Mouse (Mus musculus) adrenal gland, postnatal 0 days (tissue): ENCODE measurements around the gene Uhrf1bp1l. TPM values are rescaled to one million over a fixed set of nuclear protein-coding genes. Genes with fewer than 3 reads are reported as not detected.

ENCODE experiments used
- polyA plus RNA-seq: library from polyadenylated mRNA; unstranded; fragments of >200 nt; fragmentation: Nextera tagmentation; extraction: Ambion mirVana; gene quantifications from 2 replicates; pipeline ENCODE4 v1.2.1, GENCODE M21; 2015

Uhrf1bp1l gene
- polyA plus RNA-seq = 17.5 and 30.6 TPM in 2 replicates

DNA sequence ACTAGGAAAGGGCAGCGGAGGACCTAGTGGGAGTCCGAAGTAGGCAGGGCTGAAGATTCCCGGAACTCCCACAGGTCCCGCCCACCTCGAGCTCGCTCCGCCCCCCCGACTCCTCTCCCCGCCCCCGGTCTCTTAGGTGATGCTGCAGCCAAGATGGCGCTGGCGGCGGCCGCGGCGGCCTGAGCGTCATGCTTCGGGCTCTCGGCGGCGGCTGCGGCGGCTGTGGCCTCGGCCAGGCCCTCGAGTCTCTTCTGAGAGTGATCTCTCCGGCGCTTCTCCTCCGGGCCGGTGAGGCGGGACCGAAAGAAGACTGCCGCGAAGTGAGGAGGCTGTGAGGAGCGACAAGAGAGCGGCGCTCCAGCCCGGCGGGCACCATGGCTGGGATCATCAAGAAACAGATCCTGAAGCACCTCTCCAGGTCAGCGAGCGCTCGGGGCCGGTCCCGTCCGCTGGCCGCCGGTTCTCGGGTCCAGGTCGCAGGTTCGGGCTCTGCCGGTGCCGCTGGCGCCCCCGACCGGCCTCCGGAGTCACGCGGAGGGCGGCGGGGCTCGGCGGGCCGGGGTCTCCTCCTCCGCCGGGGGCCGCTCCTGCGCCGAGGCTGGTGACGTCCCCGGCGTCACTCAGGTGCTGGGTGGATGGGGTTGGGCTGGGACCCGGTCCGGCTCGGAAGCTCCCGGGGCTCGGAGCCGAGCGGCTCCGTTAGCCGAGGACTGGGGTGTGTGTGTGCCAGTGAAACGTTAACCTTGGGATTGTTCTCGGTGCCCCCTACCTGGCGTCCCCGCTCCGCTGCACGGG, at the start of gene Uhrf1bp1l:
Gene Uhrf1bp1l, plus strand, starts transcription at position 121 of the 795 bp plus-strand sequence.

DNA sequence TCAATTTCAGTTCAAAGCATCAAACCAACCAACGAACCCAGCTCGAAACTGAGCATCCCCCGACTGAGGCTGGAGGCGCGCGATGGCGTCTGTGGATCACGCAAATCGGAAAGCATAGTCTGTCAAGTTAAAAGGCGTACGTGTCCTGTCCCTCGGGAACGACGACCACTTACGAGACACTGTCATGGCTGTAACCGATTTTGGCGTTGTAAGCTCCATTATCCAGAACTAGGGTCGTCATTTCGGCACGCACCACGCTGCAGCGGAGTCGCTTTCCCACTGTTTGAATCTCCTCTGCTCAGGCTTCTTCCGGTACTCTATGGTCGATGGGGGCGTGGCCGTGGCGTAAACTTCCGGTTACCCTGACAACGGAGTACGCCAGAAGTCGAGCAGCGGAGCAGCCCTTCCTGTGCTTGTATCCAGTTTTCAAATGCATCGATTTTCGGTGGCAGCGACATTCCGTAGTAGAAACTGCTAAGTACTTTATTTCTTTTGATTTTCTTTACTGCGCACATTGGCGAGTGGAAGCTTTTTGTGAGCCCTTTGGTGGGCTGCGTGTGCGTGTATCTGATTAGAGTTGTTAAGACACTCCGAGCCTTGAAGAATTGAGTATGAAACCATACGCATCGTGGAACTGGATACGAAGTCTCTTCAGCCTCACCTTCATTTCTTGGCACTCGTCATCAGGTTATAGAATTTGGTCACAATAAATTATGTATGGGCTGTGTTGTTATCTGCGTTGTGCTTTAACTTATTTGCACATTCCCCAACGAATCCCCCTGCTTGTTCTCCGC, 12.6 kb upstream of the Uhrf1bp1l start, which contains the start of gene Actr6:
Gene Actr6, minus strand, starts transcription at position 295 of the 794 bp plus-strand sequence.

Other genes with a start within 250 kb of the Uhrf1bp1l start
- gene Nr1h4, start 211.4 kb upstream of the Uhrf1bp1l start, polyA plus RNA-seq = 9.7 and 24.3 TPM in 2 replicates
- gene Slc17a8, start 123.7 kb upstream of the Uhrf1bp1l start, polyA plus RNA-seq = 0.04 and 0.05 TPM in 2 replicates
- 4.8 and 8.9 TPM in 2 replicates for gene Scyl2, start 58.7 kb upstream of the Uhrf1bp1l start, polyA plus RNA-seq
- 73.6 and 97.8 TPM in 2 replicates for gene Actr6, start 12.7 kb upstream of the Uhrf1bp1l start, polyA plus RNA-seq
- gene Anks1b, start 128.5 kb downstream of the Uhrf1bp1l start, polyA plus RNA-seq = 2.2 and 5.2 TPM in 2 replicates